In genomic region chr11:76543300-76543699, GRCm38 (mm10) we compare ENCODE assay signal across 13 mouse cellular contexts.
"Had no signal": no experiment of that assay in that cellular context is flagged by ENCODE, and none has a peak within 500 bp of the region (broad histone marks: within the 10 kb centered on the region; RNA-seq: fewer than 3 reads in every experiment).

No protein-coding gene starts in this region.

- H3K27ac ChIP-seq: limb, embryonic 13.5 days; liver, embryonic 14.5 days; midbrain, embryonic 13.5 days; neural tube, embryonic 15.5 days; stomach, embryonic 15.5 days had no signal

- H3K27me3 ChIP-seq: limb, embryonic 13.5 days; midbrain, embryonic 13.5 days; neural tube, embryonic 15.5 days; stomach, embryonic 15.5 days had no signal

- DNase-seq: kidney, adult 9 months; kidney, postnatal 10 days; layer of hippocampus, adult 9-11 months; layer of hippocampus, postnatal 36 days; lung, adult 18-20 months; right cerebral cortex, postnatal 4 days; spleen, adult 18-20 months; thymus, postnatal 4 days had no signal

- H3K4me3 ChIP-seq: limb, embryonic 13.5 days; midbrain, embryonic 13.5 days; neural tube, embryonic 15.5 days; stomach, embryonic 15.5 days had no signal

- H3K4me1 ChIP-seq: neural tube, embryonic 15.5 days; stomach, embryonic 15.5 days had no signal

- H3K36me3 ChIP-seq: limb, embryonic 13.5 days; midbrain, embryonic 13.5 days; neural tube, embryonic 15.5 days; stomach, embryonic 15.5 days had no signal
